ENCODE assay signal across 14 mouse cellular contexts in the genomic region with DNA sequence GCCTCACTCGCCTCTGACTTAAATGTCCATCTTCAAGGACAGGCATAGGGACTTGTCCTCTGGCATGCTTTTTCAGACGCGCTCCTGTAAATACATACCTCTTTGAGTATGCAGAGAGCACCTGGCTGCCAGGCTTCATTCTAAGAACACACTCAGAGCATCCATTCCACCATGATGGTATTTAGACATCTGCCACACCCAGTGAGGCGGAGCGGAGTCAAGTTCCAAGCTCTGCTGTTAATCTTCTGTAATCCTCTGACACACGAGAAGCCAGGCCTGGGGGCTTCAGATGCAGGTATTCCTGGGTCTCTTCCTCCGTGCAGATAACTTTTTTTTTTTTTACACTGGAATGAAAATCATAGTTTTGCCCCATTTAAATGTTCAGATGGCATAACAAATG. TPM values are rescaled to one million over a fixed set of nuclear protein-coding genes. Genes with fewer than 3 reads are reported as not detected.
DNase-seq lines count a peak whose midpoint lies in the region; ATAC-seq and TF ChIP-seq lines count a peak whose summit lies in the region.
"Had no signal": no experiment of that assay in that cellular context is flagged by ENCODE, and none has a peak within 500 bp of the region (broad histone marks: within the 10 kb centered on the region; RNA-seq: fewer than 3 reads in every experiment).

No protein-coding gene starts in this region.

- no peak for TF ChIP-seq EP300 in ES-Bruce4 (IDR thresholded peaks at IDR 0.05; ENCODE audit: insufficient read depth, low read depth, low read length)

- H3K9ac ChIP-seq in ES-Bruce4 (ENCODE audit: low read depth, poor library complexity, severe bottlenecking): no peak overlapping the region
- peak overlapping the region; percentile 32; the same call in 1 of the 2 replicates for H3K9ac ChIP-seq in intestine, embryonic 16.5 days (ENCODE audit: low read depth, low read length)
- H3K9ac ChIP-seq in liver, embryonic 15.5 days: no peak overlapping the region
- H3K9ac ChIP-seq: neural tube, embryonic 12.5 days had no signal

- no peak for TF ChIP-seq POLR2A in ES-Bruce4 (IDR thresholded peaks at IDR 0.05; ENCODE audit: insufficient read depth, low read length)

- H3K4me1 ChIP-seq in ES-Bruce4 (ENCODE audit: control insufficient read depth, insufficient read depth, low read length): no peaks in the 10 kb centered on the region
- H3K4me1 ChIP-seq in intestine, embryonic 16.5 days (ENCODE audit: control insufficient read depth, insufficient read depth, low read length): peaks cover 5% of the 10 kb centered on the region
- peaks cover 13% of the 10 kb centered on the region for H3K4me1 ChIP-seq in liver, embryonic 15.5 days (replicated peaks)
- H3K4me1 ChIP-seq: neural tube, embryonic 12.5 days had no signal

- no peak overlapping the region for H3K27ac ChIP-seq in ES-Bruce4 (ENCODE audit: insufficient read depth, low read length)
- peak overlapping the region; percentile 82 for H3K27ac ChIP-seq in intestine, embryonic 16.5 days (ENCODE audit: low read length)
- no peak overlapping the region for H3K27ac ChIP-seq in liver, embryonic 15.5 days (replicated peaks)
- H3K27ac ChIP-seq: neural tube, embryonic 12.5 days had no signal

- H3K36me3 ChIP-seq in ES-Bruce4 (ENCODE audit: control insufficient read depth, insufficient read depth, low read length, poor library complexity, severe bottlenecking): no peaks in the 10 kb centered on the region
- no peaks in the 10 kb centered on the region for H3K36me3 ChIP-seq in intestine, embryonic 16.5 days (ENCODE audit: control insufficient read depth, insufficient read depth, low read length)
- no peaks in the 10 kb centered on the region for H3K36me3 ChIP-seq in liver, embryonic 15.5 days (replicated peaks)
- H3K36me3 ChIP-seq: neural tube, embryonic 12.5 days had no signal

- peak; percentile 39 for ATAC-seq in intestine, embryonic 16.5 days
- ATAC-seq in liver, embryonic 15.5 days (ENCODE audit: insufficient read depth): no peak
- ATAC-seq: CD4-positive, CD25-positive, alpha-beta regulatory T cell, adult 4 months had no signal

- DNase-seq in R1 (ENCODE audit: low read depth, low spot score): peak; percentile 47
- DNase-seq in retina, embryonic 14.5 days (ENCODE audit: low spot score): no peak
- DNase-seq in adrenal gland, postnatal 10 days: no peak
- no peak for DNase-seq in urinary bladder, postnatal 25 days (ENCODE audit: low spot score)
- DNase-seq: cerebellum, adult 18-20 months; gastrocnemius, postnatal 36 days; heart, postnatal 36 days; layer of hippocampus, adult 9-11 months; thymus, postnatal 25 days had no signal

- WGBS in intestine, embryonic 16.5 days: 40% methylated on average over 7 of the region's 7 CpGs
- 70% methylated on average over 7 of the region's 7 CpGs for WGBS in liver, embryonic 15.5 days (ENCODE audit: insufficient replicate concordance)

- H3K9me3 ChIP-seq in ES-Bruce4 (replicated peaks; ENCODE audit: control insufficient read depth, insufficient read depth, low read length, poor library complexity, severe bottlenecking): no peaks in the 10 kb centered on the region
- no peaks in the 10 kb centered on the region for H3K9me3 ChIP-seq in intestine, embryonic 16.5 days (ENCODE audit: control insufficient read depth, low read length)
- no peaks in the 10 kb centered on the region for H3K9me3 ChIP-seq in liver, embryonic 15.5 days (replicated peaks)
- H3K9me3 ChIP-seq: neural tube, embryonic 12.5 days had no signal

- H3K4me3 ChIP-seq in ES-Bruce4 (ENCODE audit: low read depth, low read length): peak overlapping the region; percentile 66
- H3K4me3 ChIP-seq in intestine, embryonic 16.5 days (ENCODE audit: low read length): peak overlapping the region; percentile 20; the same call in 1 of the 2 replicates
- no peak overlapping the region for H3K4me3 ChIP-seq in liver, embryonic 15.5 days (replicated peaks)
- H3K4me3 ChIP-seq: neural tube, embryonic 12.5 days had no signal

- H3K27me3 ChIP-seq in ES-Bruce4 (ENCODE audit: control insufficient read depth, insufficient read depth, low read length, poor library complexity, severe bottlenecking): no peaks in the 10 kb centered on the region
- no peaks in the 10 kb centered on the region for H3K27me3 ChIP-seq in intestine, embryonic 16.5 days (replicated peaks; ENCODE audit: control insufficient read depth, insufficient read depth, low read length)
- H3K27me3 ChIP-seq in liver, embryonic 15.5 days: no peaks in the 10 kb centered on the region

- no peak for TF ChIP-seq CTCF in ES-Bruce4 (IDR thresholded peaks at IDR 0.05; ENCODE audit: low read depth, low read length)

- H3K4me2 ChIP-seq in intestine, embryonic 16.5 days (ENCODE audit: low read depth, low read length): peak overlapping the region; percentile 34; the same call in 1 of the 2 replicates
- H3K4me2 ChIP-seq in liver, embryonic 15.5 days: peak overlapping the region; percentile 18; the same call in 1 of the 2 replicates
- H3K4me2 ChIP-seq: neural tube, embryonic 12.5 days had no signal

RNA-seq across cellular contexts. Expression of gene Pdcd4, which starts 32.4 kb away (rescaled TPM):
- polyA plus RNA-seq in ES-Bruce4 (2011; ENCODE audit: insufficient read depth, insufficient read length, low read depth, missing spikeins): 71.8 and 78.8 TPM in 2 replicates
- polyA plus RNA-seq in intestine, embryonic 16.5 days (2015; fragmentation: Nextera tagmentation; extraction: Ambion mirVana): 65.7 and 72.7 TPM in 2 replicates
- 16.0 and 17.8 TPM in 2 replicates for polyA plus RNA-seq in liver, embryonic 15.5 days (2015; fragmentation: Nextera tagmentation; extraction: Ambion mirVana)
- 100 to 1,000 TPM in 1 of 2 experiments, 10 to 100 TPM in 1; 92.2 to 104 TPM for total RNA-seq in adrenal gland, postnatal 10 days (2021)
